Mouse (Mus musculus) heart, adult 2 months (tissue): ENCODE measurements around the gene Lamc2. TPM values are rescaled to one million over a fixed set of nuclear protein-coding genes. Genes with fewer than 3 reads are reported as not detected.

Experiments used
- DNase-seq, 2 experiments: peaks; one replicate each; pipeline ENCODE4 v3.0.0; 2021
- H3K27ac ChIP-seq: fragments of 200-600 bp; 2 replicates; pipeline ENCODE4 v1.8.1; 2022
- H3K27me3 ChIP-seq: fragments of 200-500 bp; 2 replicates; pipeline ENCODE4 v1.6.1; 2012; ENCODE audit warnings: mild to moderate bottlenecking, low read length, inconsistent platforms, mixed read lengths; ENCODE audit not compliant: control insufficient read depth, insufficient read depth
- H3K36me3 ChIP-seq: fragments of 200-500 bp; 2 replicates; pipeline ENCODE4 v1.6.1; 2012; ENCODE audit warnings: low read length, inconsistent platforms; ENCODE audit not compliant: control insufficient read depth, insufficient read depth
- H3K4me1 ChIP-seq: fragments of 200-500 bp; 2 replicates; pipeline ENCODE4 v1.6.1; 2011; ENCODE audit warnings: low read length; ENCODE audit not compliant: control insufficient read depth, insufficient read depth
- H3K4me3 ChIP-seq: fragments of 200-600 bp; 2 replicates; pipeline ENCODE4 v1.8.1; 2022
- H3K79me2 ChIP-seq: fragments of 200-500 bp; replicated peaks from 2 replicates; pipeline ENCODE4 v1.6.1; 2012; ENCODE audit warnings: mild to moderate bottlenecking, inconsistent platforms, low read length, moderate library complexity, mixed read lengths; ENCODE audit not compliant: control insufficient read depth, insufficient read depth
- H3K9ac ChIP-seq: fragments of 200-500 bp; 2 replicates; pipeline ENCODE4 v1.6.1; 2012; ENCODE audit warnings: low read depth, mild to moderate bottlenecking, control low read depth, inconsistent platforms, low read length, mixed read lengths
- CTCF ChIP-seq: fragments of 200-600 bp; IDR thresholded peaks from 2 replicates; pipeline ENCODE4 v1.8.1; 2022; ENCODE audit warnings: antibody characterized with exemption, mild to moderate bottlenecking, moderate library complexity
- EP300 ChIP-seq: fragments of 200-500 bp; IDR thresholded peaks from 2 replicates; pipeline ENCODE4 v1.6.1; 2011; ENCODE audit warnings: low read depth, low read length, control low read depth; ENCODE audit not compliant: insufficient read depth
- POLR2A ChIP-seq: fragments of 200-500 bp; IDR thresholded peaks from 2 replicates; pipeline ENCODE4 v1.6.1; 2011; ENCODE audit warnings: mild to moderate bottlenecking, low read depth, low read length, control low read depth; ENCODE audit not compliant: insufficient read depth
- WGBS: fragments of 180-500 bp; shearing (Covaris S2); methylation state at CpG from one replicate; pipeline ENCODE4 v1.1.7; 2018; 5-methylcytosine and 5-hydroxymethylcytosine counted together
- intact Hi-C: fragments of 180-260 bp; cut with DNase I; formaldehyde crosslinking; loops from one replicate; pipeline ENCODE4 v1.15.1; 2025
- polyA plus RNA-seq: library from polyadenylated mRNA; depleted of rRNA; stranded (reverse); fragments of >200 nt; gene quantifications from 2 replicates; pipeline ENCODE4 v1.2.3, GENCODE M21; 2012
- total RNA-seq, 2 experiments: library from RNA; stranded (reverse); gene quantifications; 2 replicates each; pipeline ENCODE4 v1.2.3; 2021

Gene Lamc2
- total and polyA plus RNA-seq, 3 experiments: 1.6 to 11.8 (median 9.3) TPM

- Histone ChIP-seq H3K79me2 (no peaks in the 10 kb centered on the region), H3K4me1 (peaks cover 3% of the 10 kb centered on the region), H3K27me3 (no peaks in the 10 kb centered on the region), H3K36me3 (no peaks in the 10 kb centered on the region), H3K9ac (no peak overlapping the region), H3K4me3 (no peak overlapping the region), H3K27ac (peak overlapping the region; percentile 41)
- DNase-seq: peak in 1 of 2 experiments; percentile 64
- TF ChIP-seq POLR2A (no peak), CTCF (no peak), EP300 (no peak)
- intact Hi-C loops: loop anchor here (1.0 kb wide), 1 partner anchor 31 kb away; no protein-coding TSS in a partner anchor
- WGBS: 53% methylated on average over 5 of the region's 5 CpGs
Measured at GRCm38 (mm10) chr1:153157021-153157623, 29.1 kb downstream of the Lamc2 start.

GRCm38 (mm10) chr1:153155364-153155763, 30.9 kb downstream of the Lamc2 start:
- WGBS: 35% methylated on average over 8 of the region's 8 CpGs
- H3K4me3 ChIP-seq: no peak overlapping the region
- H3K79me2 ChIP-seq: no peaks in the 10 kb centered on the region
- no peak overlapping the region for H3K9ac ChIP-seq
- peaks cover 3% of the 10 kb centered on the region for H3K4me1 ChIP-seq
- intact Hi-C loops: no loop called here
- no peak for TF ChIP-seq POLR2A
- H3K27ac ChIP-seq: no peak overlapping the region
- H3K27me3 ChIP-seq: no peaks in the 10 kb centered on the region
- H3K36me3 ChIP-seq: no peaks in the 10 kb centered on the region
- DNase-seq: peak in 1 of 2 experiments; percentile 41

GRCm38 (mm10) chr1:153153619-153154137, 32.6 kb downstream of the Lamc2 start:
- H3K27me3 ChIP-seq: no peaks in the 10 kb centered on the region
- H3K36me3 ChIP-seq: no peaks in the 10 kb centered on the region
- H3K9ac ChIP-seq: no peak overlapping the region
- intact Hi-C loops: no loop called here
- H3K4me1 ChIP-seq: peaks cover 2% of the 10 kb centered on the region
- 65% methylated on average over 10 of the region's 10 CpGs for WGBS
- no peaks in the 10 kb centered on the region for H3K79me2 ChIP-seq
- TF ChIP-seq POLR2A: no peak
- no peak for TF ChIP-seq CTCF
- TF ChIP-seq EP300: no peak
- H3K4me3 ChIP-seq: no peak overlapping the region
- no peak for DNase-seq
- no peak overlapping the region for H3K27ac ChIP-seq

- Histone ChIP-seq H3K27me3 (no peaks in the 10 kb centered on the region), H3K9ac (no peak overlapping the region), H3K79me2 (no peaks in the 10 kb centered on the region), H3K4me1 (peaks cover 2% of the 10 kb centered on the region), H3K27ac (no peak overlapping the region), H3K36me3 (no peaks in the 10 kb centered on the region), H3K4me3 (no peak overlapping the region)
- no peak for DNase-seq
- WGBS: 67% methylated on average over 7 of the region's 7 CpGs
- no peak for TF ChIP-seq POLR2A
- TF ChIP-seq EP300: no peak
- TF ChIP-seq CTCF: no peak
- intact Hi-C loops: no loop called here
Measured at GRCm38 (mm10) chr1:153152594-153152993, 33.7 kb downstream of the Lamc2 start.

GRCm38 (mm10) chr1:153145791-153146190, 40.5 kb downstream of the Lamc2 start:
- H3K27ac ChIP-seq: no peak overlapping the region
- DNase-seq: no peak
- H3K4me1 ChIP-seq: no peaks in the 10 kb centered on the region
- no peaks in the 10 kb centered on the region for H3K36me3 ChIP-seq
- no peaks in the 10 kb centered on the region for H3K27me3 ChIP-seq
- no peaks in the 10 kb centered on the region for H3K79me2 ChIP-seq
- TF ChIP-seq POLR2A: no peak
- no peak for TF ChIP-seq CTCF
- no peak for TF ChIP-seq EP300
- WGBS: 45% methylated on average over 5 of the region's 5 CpGs
- intact Hi-C loops: no loop called here
- H3K9ac ChIP-seq: no peak overlapping the region
- H3K4me3 ChIP-seq: no peak overlapping the region

GRCm38 (mm10) chr1:153144021-153144420, 42.2 kb downstream of the Lamc2 start:
- Histone ChIP-seq H3K36me3 (no peaks in the 10 kb centered on the region), H3K27ac (no peak overlapping the region), H3K4me3 (no peak overlapping the region), H3K27me3 (no peaks in the 10 kb centered on the region), H3K9ac (no peak overlapping the region), H3K4me1 (peaks cover 2% of the 10 kb centered on the region; the same call in 1 of the 2 replicates), H3K79me2 (no peaks in the 10 kb centered on the region)
- intact Hi-C loops: no loop called here
- 86% methylated on average over 11 of the region's 11 CpGs for WGBS
- TF ChIP-seq CTCF: no peak
- no peak for TF ChIP-seq POLR2A
- no peak for TF ChIP-seq EP300
- DNase-seq: no peak
